Mouse (Mus musculus) embryo, embryonic 11.5 days (tissue): ENCODE measurements around the gene Acvr1b.

ENCODE experiments used
- DNase-seq: peaks from one replicate; pipeline ENCODE4 v3.0.0-alpha.2; 2012; ENCODE audit warnings: low read depth, low spot score

The Acvr1b gene

DNA sequence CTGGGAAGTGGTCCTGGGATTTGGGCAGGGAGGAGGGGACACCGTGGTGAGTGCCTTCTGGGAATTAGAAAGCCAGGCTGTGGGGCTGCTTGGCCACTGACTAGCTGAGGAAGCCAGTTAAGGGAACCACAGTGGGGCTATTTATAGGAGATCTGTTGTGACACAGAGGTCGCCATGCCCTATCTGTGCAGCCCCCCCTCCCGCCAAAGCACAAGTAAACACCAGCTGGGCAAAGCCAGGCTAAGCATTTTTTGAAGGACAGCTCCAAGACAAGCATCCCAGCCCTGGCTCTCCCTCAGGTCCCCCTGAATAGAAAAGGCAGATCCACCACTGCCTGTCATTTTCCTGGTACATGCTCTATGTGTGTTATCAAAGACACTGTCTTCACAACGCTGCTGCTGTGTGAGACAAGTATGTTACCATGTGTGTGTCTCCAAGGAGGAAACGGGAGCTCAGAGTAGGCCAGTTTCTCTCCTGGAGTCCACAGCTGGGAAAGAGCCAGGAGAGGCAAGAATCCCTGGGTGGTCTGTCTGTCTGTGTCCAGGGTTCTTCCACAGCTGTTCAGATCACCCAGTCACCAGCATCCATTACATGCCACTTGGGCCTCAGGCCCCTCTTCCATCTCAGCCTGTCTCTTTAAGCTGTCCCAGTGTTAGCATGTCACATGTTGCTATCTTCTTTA, 74.3 kb downstream of the Acvr1b start:
- DNase-seq = no peak

DNA sequence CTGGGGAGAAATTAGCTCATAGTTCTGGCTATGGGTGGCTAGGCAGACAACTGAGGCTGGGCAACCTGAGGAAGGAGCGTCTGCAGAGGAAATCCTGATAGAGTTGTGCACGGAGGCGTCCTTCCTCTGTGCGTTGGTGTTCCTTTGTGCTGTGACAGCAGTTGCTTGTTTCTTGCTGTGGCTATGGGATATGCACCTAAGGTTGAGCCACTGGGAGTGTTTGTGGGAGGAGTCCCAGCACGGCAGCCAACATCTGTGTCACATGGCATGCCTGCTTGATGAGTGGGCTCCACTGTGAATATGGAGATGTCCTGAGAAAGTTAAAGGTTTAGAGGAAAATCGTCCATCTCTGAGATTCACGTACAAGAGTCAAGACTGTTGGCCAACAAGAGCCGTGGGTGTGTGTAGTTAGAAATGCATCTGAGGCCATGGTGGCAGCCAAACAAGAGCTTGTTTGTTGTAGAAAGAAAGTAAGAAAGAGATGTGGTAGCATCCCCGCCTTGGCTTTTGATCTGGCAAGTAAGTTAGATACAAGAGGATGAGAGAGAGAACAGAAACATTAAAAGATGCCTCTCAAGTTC, 76.4 kb downstream of the Acvr1b start:
- DNase-seq = no peak

DNA sequence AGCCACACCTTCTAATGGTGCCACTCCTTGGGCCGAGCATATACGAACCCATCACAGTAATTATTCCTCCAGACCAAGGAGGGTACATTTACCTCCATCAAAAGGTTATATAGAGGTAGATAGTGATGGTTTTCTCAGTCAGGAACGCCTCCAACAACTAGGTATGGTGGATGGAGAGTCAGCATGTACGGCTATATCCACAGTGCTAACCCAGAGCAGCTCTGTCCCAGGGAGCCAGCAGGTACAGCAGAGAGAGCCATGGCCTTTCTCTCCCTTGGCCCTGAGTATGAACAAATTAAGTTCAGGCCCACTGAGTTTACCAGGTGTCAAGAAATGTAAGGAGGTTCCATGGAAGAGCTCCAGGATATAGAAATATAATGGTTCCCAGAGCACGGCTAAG, 78.1 kb downstream of the Acvr1b start:
- no peak for DNase-seq

DNA sequence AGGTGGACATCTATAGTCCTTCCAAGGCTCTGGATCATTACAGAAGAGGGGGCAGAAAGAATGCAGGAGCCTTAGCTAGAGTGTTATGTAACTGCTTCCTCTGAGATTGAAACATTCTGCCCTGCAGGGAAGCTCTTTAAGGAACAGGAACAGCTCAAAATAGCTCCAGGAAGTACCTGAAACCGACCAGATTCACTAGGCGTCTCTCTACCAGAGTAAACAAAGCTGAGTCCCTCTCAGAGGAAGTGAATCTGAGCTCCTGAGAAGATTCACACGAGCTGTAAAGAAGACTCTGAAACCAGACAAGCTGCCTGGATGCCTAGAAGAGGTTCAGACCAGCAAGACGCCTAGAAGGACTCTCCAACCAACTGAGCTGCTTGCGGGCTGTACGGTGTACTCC, 78.7 kb downstream of the Acvr1b start:
- DNase-seq = no peak

DNA sequence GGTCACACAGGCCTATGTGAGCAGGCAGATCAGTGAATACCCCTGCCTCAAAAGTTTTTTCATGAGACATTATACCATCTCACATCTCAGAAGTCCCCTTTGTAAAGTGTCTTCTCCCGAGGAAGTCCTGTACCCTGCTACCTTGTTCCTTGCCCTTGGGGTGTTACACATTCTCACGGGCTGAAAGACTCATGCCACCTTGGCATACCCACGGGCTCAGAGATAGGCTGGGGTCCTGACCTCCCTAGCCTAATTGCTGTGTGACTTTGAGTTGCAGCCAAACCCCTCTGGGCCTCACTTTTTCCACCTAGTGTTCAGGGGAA, 79.7 kb downstream of the Acvr1b start:
- DNase-seq = no peak

- DNase-seq = no peak
These were observed 80.3 kb downstream of the Acvr1b start, which contains the start of gene Nr4a1 for GRCm38 (mm10) chr15:101253886-101254795. Nr4a1 (plus strand) TSS chr15:101254269.

- no peak for DNase-seq
These were observed 82.1 kb downstream of the Acvr1b start for GRCm38 (mm10) chr15:101255842-101256462.

GRCm38 (mm10) chr15:101256463-101257206, 82.8 kb downstream of the Acvr1b start:
- no peak for DNase-seq

- no peak for DNase-seq
These were observed 84.6 kb downstream of the Acvr1b start for GRCm38 (mm10) chr15:101258420-101258819.

GRCm38 (mm10) chr15:101259922-101260321, 86.1 kb downstream of the Acvr1b start:
- DNase-seq = no peak

DNA sequence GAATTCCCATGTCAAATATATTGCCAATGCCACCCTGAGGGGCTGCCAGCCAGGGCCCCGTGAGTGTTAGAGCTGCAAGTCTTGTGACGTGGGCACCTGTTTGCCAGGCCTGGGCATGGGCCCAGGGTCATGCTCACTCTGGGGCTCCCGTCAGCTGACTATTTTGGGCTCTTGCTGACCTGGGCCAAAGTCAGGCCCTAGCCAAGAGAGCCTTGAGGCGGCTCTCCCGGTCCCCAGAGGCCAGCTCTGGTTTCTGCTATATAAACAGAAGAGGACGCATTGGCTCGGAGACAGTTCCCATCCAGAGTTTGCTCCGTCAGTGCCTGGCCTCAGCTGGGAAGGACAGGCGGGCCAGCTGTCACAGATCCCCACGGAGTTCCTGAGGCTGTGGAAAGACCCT, 86.5 kb downstream of the Acvr1b start:
- DNase-seq = no peak

GRCm38 (mm10) chr15:101260874-101261622, 87.2 kb downstream of the Acvr1b start:
- no peak for DNase-seq

- DNase-seq = no peak
These were observed 88.6 kb downstream of the Acvr1b start for GRCm38 (mm10) chr15:101262502-101262901.
